Mouse (Mus musculus) kidney, postnatal 0 days (tissue): ENCODE measurements at regions not wholly inside any gene's neighbourhood (a gene's known extent, or its start where the extent isn't known, plus 50 kb on each side); places are given as distances from the start of the nearest gene placed in this dataset.
A peak's percentile ranks its signal among the peaks of the same experiment; 100 is the strongest.

Experiments used
- ATAC-seq: fragments of 200-750 bp; cut with Nextera tagmentation; replicated peaks from 2 replicates; pipeline ENCODE4 v1.8.0; 2017; ENCODE audit warnings: low read depth, moderate number of reproducible peaks, moderate TSS enrichment, moderate library complexity; ENCODE audit not compliant: low FRiP score
- DNase-seq: peaks from one replicate; pipeline ENCODE4 v3.0.0-alpha.2; 2016; ENCODE audit warnings: low spot score
- H3K27ac ChIP-seq: fragments of 300-500 bp; sonication (generic); 2 replicates; pipeline ENCODE4 v1.5.1; 2014; ENCODE audit warnings: mild to moderate bottlenecking
- H3K27me3 ChIP-seq: fragments of 300-500 bp; sonication (generic); 2 replicates; pipeline ENCODE4 v1.6.1; 2014; ENCODE audit warnings: low read length, mixed read lengths; ENCODE audit not compliant: insufficient read depth
- H3K36me3 ChIP-seq: fragments of 300-500 bp; sonication (generic); 2 replicates; pipeline ENCODE4 v1.6.1; 2014; ENCODE audit warnings: low read length, mixed read lengths; ENCODE audit not compliant: insufficient read depth
- H3K4me1 ChIP-seq: fragments of 300-500 bp; sonication (generic); replicated peaks from 2 replicates; pipeline ENCODE4 v1.6.1; 2014; ENCODE audit warnings: antibody characterized with exemption, low read length, mixed read lengths; ENCODE audit not compliant: insufficient read depth
- H3K4me2 ChIP-seq: fragments of 300-500 bp; sonication (generic); 2 replicates; pipeline ENCODE4 v1.6.1; 2014; ENCODE audit warnings: mild to moderate bottlenecking, low read length, moderate library complexity, mixed read lengths
- H3K4me3 ChIP-seq: fragments of 300-500 bp; sonication (generic); replicated peaks from 2 replicates; pipeline ENCODE4 v1.5.1; 2014; ENCODE audit warnings: low read depth, low read length
- H3K9ac ChIP-seq: fragments of 300-500 bp; sonication (generic); 2 replicates; pipeline ENCODE4 v1.6.1; 2014; ENCODE audit warnings: low read depth, low read length
- H3K9me3 ChIP-seq: fragments of 300-500 bp; sonication (generic); replicated peaks from 2 replicates; pipeline ENCODE4 v1.6.1; 2016; ENCODE audit warnings: low read length, inconsistent platforms, mixed read lengths
- CTCF ChIP-seq: IDR thresholded peaks from 2 replicates; pipeline ENCODE4 v1.5.1; 2016; ENCODE audit warnings: antibody characterized with exemption, low read depth, mild to moderate bottlenecking, moderate library complexity
- WGBS: fragments of 180-500 bp; shearing (Covaris S2); extraction: QIAGEN DNeasy Blood & Tissue Kit; methylation state at CpG from one replicate; pipeline ENCODE4 v1.1.7; 2014; 5-methylcytosine and 5-hydroxymethylcytosine counted together

- H3K27ac ChIP-seq = no peak overlapping the region
- no peak overlapping the region for H3K9ac ChIP-seq
- TF ChIP-seq CTCF = no peak
- 0 out of 2 replicates have a peak, but pooled peaks cover 6% of the 10 kb centered on the region for H3K4me1 ChIP-seq
- peak; percentile 60 for DNase-seq
- no peaks in the 10 kb centered on the region for H3K9me3 ChIP-seq
- peak overlapping the region; percentile 23; the same call in 1 of the 2 replicates for H3K4me2 ChIP-seq
- no peak overlapping the region for H3K4me3 ChIP-seq
- H3K36me3 ChIP-seq = no peaks in the 10 kb centered on the region
- 29% methylated on average over 8 of the region's 8 CpGs for WGBS
- H3K27me3 ChIP-seq = no peaks in the 10 kb centered on the region
- ATAC-seq = no peak
These were observed 70.9 kb upstream of the Magi1 start for GRCm38 (mm10) chr6:94354451-94355095.

GRCm38 (mm10) chr6:94344296-94344695, 60.6 kb upstream of the Magi1 start:
- Histone ChIP-seq H3K36me3 (no peaks in the 10 kb centered on the region), H3K4me2 (no peak overlapping the region), H3K9me3 (no peaks in the 10 kb centered on the region), H3K4me1 (no peaks in the 10 kb centered on the region), H3K27me3 (no peaks in the 10 kb centered on the region), H3K4me3 (no peak overlapping the region), H3K9ac (no peak overlapping the region), H3K27ac (no peak overlapping the region)
- no peak for DNase-seq
- WGBS = 78% methylated on average over 2 of the region's 2 CpGs
- no peak for ATAC-seq
- no peak for TF ChIP-seq CTCF

- TF ChIP-seq CTCF = no peak
- Histone ChIP-seq H3K27me3 (no peaks in the 10 kb centered on the region), H3K9me3 (no peaks in the 10 kb centered on the region), H3K4me1 (no peaks in the 10 kb centered on the region), H3K9ac (no peak overlapping the region), H3K27ac (no peak overlapping the region), H3K4me2 (no peak overlapping the region), H3K36me3 (no peaks in the 10 kb centered on the region), H3K4me3 (no peak overlapping the region)
- ATAC-seq (no peak), DNase-seq (no peak)
- WGBS = 47% methylated on average over 2 of the region's 2 CpGs
These were observed 56.8 kb upstream of the Magi1 start for GRCm38 (mm10) chr6:94340546-94340945.

GRCm38 (mm10) chr6:94336168-94336567, 52.5 kb upstream of the Magi1 start:
- DNase-seq (peak; percentile 77), ATAC-seq (peak; percentile 52; the same call in 1 of the 2 replicates)
- no peaks in the 10 kb centered on the region for H3K36me3 ChIP-seq
- H3K9ac ChIP-seq = no peak overlapping the region
- no peaks in the 10 kb centered on the region for H3K9me3 ChIP-seq
- 28% methylated on average over 6 of the region's 6 CpGs for WGBS
- H3K4me3 ChIP-seq = no peak overlapping the region
- no peaks in the 10 kb centered on the region for H3K4me1 ChIP-seq
- no peak overlapping the region for H3K4me2 ChIP-seq
- H3K27ac ChIP-seq = no peak overlapping the region
- no peaks in the 10 kb centered on the region for H3K27me3 ChIP-seq
- TF ChIP-seq CTCF = no peak
